Mouse (Mus musculus) mesoderm, embryonic 11.5 days (tissue): ENCODE measurements around the gene Olfr1009.
"Not testable (repeated sequence)": the region's sequence is repeated elsewhere in the genome, so short reads cannot be mapped to it uniquely, and the experiment has no call there.

Source experiments
- DNase-seq: peaks from one replicate; pipeline ENCODE4 v3.0.0-alpha.2; 2012; ENCODE audit warnings: low read depth, low spot score

Gene Olfr1009

GRCm38 (mm10) chr2:85715119-85715518, at the start of gene Olfr1009:
Gene Olfr1009, plus strand, starts transcription at chr2:85715419.
- no peak for DNase-seq

GRCm38 (mm10) chr2:85678667-85679066, 36.6 kb upstream of the Olfr1009 start, which contains the start of gene Olfr1006:
Gene Olfr1006, minus strand, starts transcription at chr2:85678767.
- DNase-seq = no peak

- no peak for DNase-seq
Measured at GRCm38 (mm10) chr2:85689131-85689530, 26.1 kb upstream of the Olfr1009 start, which contains the start of gene Olfr1008. Gene Olfr1008, plus strand, starts transcription at chr2:85689431.

DNA sequence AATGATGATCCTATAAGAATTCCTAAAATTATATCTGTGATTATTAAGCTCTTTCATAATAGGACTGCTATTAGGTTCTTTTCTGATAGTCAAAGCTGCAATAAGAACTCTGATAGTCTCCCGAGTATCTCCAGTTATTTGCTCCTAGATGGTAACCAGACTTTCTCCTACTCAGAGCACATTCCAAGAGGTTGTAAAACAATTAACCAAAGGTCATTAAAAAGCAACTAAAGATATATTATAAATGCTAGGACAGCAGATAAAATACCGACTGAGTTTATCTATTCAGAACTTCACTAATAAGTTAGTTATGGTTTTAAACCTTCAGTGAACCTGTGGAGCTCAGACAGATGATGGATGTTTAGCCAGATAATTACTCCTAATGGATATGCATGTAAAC, 4.5 kb upstream of the Olfr1009 start:
- DNase-seq = not testable (repeated sequence)

- no peak for DNase-seq
Measured at GRCm38 (mm10) chr2:85711159-85711558, 4.1 kb upstream of the Olfr1009 start.

DNA sequence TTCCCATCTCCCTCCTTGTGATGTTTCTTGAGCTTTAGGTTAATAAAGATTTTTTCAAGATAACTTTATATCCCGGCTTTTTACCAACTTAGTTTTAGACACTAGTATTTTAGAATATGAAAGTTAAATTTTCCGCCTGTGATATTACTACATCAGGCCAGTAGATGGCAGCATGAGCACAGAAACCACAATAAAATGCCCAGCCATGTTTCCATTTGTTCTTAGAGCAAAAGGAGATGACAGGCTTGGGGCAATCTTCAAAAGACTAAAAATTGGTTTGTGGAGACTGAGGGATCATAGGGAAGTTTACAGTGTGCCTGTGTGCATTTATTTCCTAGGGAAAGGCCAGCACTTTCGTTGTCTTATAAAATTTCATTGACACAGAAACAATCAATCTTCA, 10.6 kb downstream of the Olfr1009 start:
- DNase-seq = peak; percentile 41

DNA sequence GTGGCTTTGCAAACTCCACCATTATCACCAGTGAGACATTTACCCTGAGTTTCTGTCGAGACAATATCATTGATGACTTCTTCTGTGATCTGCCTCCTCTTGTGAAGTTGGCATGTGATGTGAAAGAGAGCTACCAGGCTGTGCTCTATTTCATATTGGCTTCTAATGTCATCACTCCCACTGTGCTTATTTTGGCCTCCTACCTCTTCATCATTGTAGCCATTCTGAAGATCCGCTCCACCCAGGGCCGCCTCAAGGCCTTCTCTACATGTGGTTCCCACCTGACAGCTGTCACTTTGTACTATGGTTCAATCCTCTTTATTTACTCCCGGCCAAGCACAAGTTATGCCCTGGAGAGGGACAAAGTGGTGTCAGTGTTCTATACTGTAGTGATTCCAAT, 38.6 kb downstream of the Olfr1009 start:
- DNase-seq = no peak

DNA sequence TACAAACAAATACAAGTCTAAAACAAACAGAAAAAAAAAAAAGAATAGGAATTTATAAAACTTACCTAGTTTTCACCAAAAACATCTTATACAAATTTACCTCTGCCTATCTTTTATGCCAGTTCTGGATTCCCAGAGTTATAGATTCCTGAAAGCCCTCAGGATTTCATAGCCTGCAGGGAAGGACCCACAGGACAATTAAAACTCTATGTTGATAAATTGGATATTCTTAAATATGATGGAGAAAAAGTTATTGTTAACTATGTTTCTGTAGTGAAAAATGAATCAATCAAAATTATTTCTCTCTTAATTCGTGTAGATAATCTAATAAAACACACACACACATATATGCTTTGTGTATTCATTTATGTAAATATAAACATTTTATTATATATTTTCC, 47.4 kb downstream of the Olfr1009 start, which contains the start of gene Olfr1012:
Gene Olfr1012, minus strand, starts transcription at position 101 of the 400 bp plus-strand sequence.
- DNase-seq = no peak

DNA sequence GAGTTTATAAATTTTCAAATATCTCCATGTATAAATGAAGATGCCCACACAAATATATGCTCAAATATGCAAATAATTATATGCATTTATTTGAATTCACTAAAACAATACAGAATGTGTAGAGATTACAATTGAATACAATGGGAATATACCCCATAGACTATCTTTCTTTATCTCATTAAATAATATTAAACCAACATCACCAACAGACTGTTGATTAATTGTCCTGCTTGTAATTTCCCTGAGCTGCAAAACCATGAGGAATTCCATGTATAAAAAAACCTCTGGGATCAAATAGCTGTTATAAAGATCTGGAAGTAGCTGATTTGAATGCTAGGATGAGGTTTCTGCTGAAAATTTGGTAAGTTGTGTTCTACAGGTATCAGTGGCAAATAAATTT, 51.6 kb downstream of the Olfr1009 start, which contains the start of gene Olfr1013:
Gene Olfr1013, plus strand, starts transcription at position 301 of the 400 bp plus-strand sequence.
- DNase-seq = no peak

DNA sequence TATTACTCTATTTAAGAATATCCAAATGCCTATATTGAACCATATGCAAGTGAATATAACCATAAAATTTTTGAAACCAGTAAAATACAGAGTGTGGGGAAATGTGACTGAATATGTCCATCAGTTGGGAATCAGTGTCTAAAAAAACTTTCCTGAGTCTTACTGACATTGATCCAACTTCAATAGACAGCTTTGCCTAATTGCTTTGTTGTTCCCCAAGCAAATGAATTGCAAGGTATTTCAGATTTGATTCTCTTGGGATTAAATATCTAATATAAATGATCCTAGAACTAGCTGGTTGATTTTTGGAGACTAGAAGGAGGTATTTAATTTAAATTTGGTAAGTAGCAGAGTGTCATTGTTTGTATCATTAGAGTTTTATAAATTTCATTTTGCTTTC, 57.2 kb downstream of the Olfr1009 start, which contains the start of gene Olfr1014:
Gene Olfr1014, plus strand, starts transcription at position 301 of the 400 bp plus-strand sequence.
- no peak for DNase-seq
